Mouse (Mus musculus) adrenal gland, postnatal 14 days (tissue): ENCODE data around the gene Mcl1. TPM values are rescaled to one million over a fixed set of nuclear protein-coding genes. Genes with fewer than 3 reads are reported as not detected.

Source experiments
- DNase-seq: peaks from one replicate; pipeline ENCODE4 v3.0.0; 2021; ENCODE audit warnings: mixed read lengths
- total RNA-seq: library from RNA; stranded (reverse); gene quantifications from 2 replicates; pipeline ENCODE4 v1.2.3, GENCODE M21; 2021

The Mcl1 gene
- total RNA-seq, 1 experiment from 2014 or later, result 187 TPM

GRCm38 (mm10) chr3:95709967-95710366, 51.4 kb downstream of the Mcl1 start:
- DNase-seq, result no peak

Other genes with a start within 250 kb of the Mcl1 start
- 58.4 and 62.9 TPM in 2 replicates for gene Arnt, start 224.4 kb upstream of the Mcl1 start, total RNA-seq
- gene Ctsk, start 159.5 kb upstream of the Mcl1 start, total RNA-seq, result 8.4 and 11.0 TPM in 2 replicates
- 15.2 and 28.4 TPM in 2 replicates for gene Ctss, start 132.0 kb upstream of the Mcl1 start, total RNA-seq
- gene Hormad1, start 99.1 kb upstream of the Mcl1 start, total RNA-seq, result not detected in 2 replicates
- gene Golph3l, start 69.9 kb upstream of the Mcl1 start, total RNA-seq, result 33.6 and 35.9 TPM in 2 replicates
- 72.6 and 74.5 TPM in 2 replicates for gene Ensa, start 33.8 kb upstream of the Mcl1 start, total RNA-seq
- gene Adamtsl4, start 29.1 kb downstream of the Mcl1 start, total RNA-seq, result 6.6 and 8.4 TPM in 2 replicates
- gene Ecm1, start 80.8 kb downstream of the Mcl1 start, total RNA-seq, result 188 and 208 TPM in 2 replicates
- gene Tars2, start 101.4 kb downstream of the Mcl1 start, total RNA-seq, result 49.6 and 52.3 TPM in 2 replicates
- gene Rprd2, start 160.1 kb downstream of the Mcl1 start, total RNA-seq, result 47.4 and 51.5 TPM in 2 replicates
- 23.0 and 27.2 TPM in 2 replicates for gene Prpf3, start 197.1 kb downstream of the Mcl1 start, total RNA-seq
- gene Mrps21, start 212.7 kb downstream of the Mcl1 start, total RNA-seq, result 289 and 301 TPM in 2 replicates
- gene Ciart, start 223.5 kb downstream of the Mcl1 start, total RNA-seq, result 2.6 and 3.9 TPM in 2 replicates
- 21.1 and 32.7 TPM in 2 replicates for gene BC028528, start 233.2 kb downstream of the Mcl1 start, total RNA-seq
- 165 and 175 TPM in 2 replicates for gene Aph1a, start 235.2 kb downstream of the Mcl1 start, total RNA-seq
- 20.1 and 20.3 TPM in 2 replicates for gene Car14, start 245.9 kb downstream of the Mcl1 start, total RNA-seq